Comparison of ENCODE assay signal across 9 mouse cellular contexts in the genomic region with DNA sequence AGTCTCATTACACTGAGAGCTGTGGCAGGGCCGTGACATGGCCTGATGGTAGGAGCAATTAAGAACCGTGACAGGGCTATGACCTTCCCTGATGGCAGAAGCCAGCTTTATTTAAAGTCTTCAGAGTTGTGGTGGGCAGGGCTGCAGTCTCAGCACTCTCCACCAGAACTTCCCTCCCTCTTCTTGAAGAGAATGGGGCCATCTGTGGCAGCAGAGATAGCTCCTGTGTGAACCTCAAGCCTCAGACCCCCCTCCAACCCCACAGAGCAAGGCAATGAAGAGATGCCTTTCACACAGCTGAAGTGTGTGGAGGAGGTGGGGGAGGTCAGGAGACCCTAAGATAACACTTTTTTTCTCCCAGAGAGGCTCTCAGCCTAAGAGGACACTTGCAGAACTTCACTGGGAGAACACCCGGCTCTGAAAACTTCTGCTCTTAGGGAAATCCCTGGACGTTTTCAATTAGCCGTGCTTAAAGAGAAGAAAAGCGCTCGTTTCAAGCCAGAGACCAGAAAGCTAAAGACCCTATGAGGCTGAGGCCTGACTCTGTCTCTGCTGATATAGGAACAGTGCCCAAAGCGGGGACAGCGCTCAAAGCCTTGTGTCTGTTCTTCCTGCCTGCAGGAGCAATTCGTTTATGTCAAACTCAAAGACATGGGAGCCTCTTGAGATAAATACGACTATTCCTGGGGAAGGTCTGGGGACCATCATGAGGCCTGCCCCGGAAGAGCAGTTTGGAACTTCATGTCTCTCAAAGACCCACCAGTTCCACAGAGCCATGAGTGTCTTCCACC. TPM values are rescaled to one million over a fixed set of nuclear protein-coding genes. Genes with fewer than 3 reads are reported as not detected.
A peak's percentile ranks its signal among the peaks of the same experiment; 100 is the strongest.
DNase-seq lines count a peak whose midpoint lies in the region; ATAC-seq lines count a peak whose summit lies in the region.
"Had no signal": no experiment of that assay in that cellular context is flagged by ENCODE, and none has a peak within 500 bp of the region (broad histone marks: within the 10 kb centered on the region; RNA-seq: fewer than 3 reads in every experiment).

No protein-coding gene starts in this region.

- H3K4me2 ChIP-seq in forebrain, embryonic 13.5 days, result no peak overlapping the region

- peaks cover 80% of the 10 kb centered on the region for H3K4me1 ChIP-seq in megakaryocyte, embryonic 14.5 days
- no peaks in the 10 kb centered on the region for H3K4me1 ChIP-seq in forebrain, embryonic 13.5 days

- no peaks in the 10 kb centered on the region for H3K27me3 ChIP-seq in megakaryocyte, embryonic 14.5 days (replicated peaks)
- no peaks in the 10 kb centered on the region for H3K27me3 ChIP-seq in forebrain, embryonic 13.5 days

- ATAC-seq in megakaryocyte, adult 5-6 weeks (ENCODE audit: poor library complexity, severe bottlenecking), result no peak
- ATAC-seq in forebrain, embryonic 13.5 days, result no peak
- ATAC-seq: hindbrain, postnatal 0 days had no signal

- no peak overlapping the region for H3K9ac ChIP-seq in forebrain, embryonic 13.5 days

- 65% methylated on average over 12 of the region's 12 CpGs for WGBS in forebrain, embryonic 13.5 days

- H3K9me3 ChIP-seq in megakaryocyte, embryonic 14.5 days, result no peaks in the 10 kb centered on the region
- H3K9me3 ChIP-seq in forebrain, embryonic 13.5 days (replicated peaks), result no peaks in the 10 kb centered on the region

- H3K36me3 ChIP-seq in megakaryocyte, embryonic 14.5 days (replicated peaks; ENCODE audit: low read length), result peaks cover 72% of the 10 kb centered on the region
- no peaks in the 10 kb centered on the region for H3K36me3 ChIP-seq in forebrain, embryonic 13.5 days (ENCODE audit: poor library complexity, severe bottlenecking)

- peak overlapping the region; percentile 90 for H3K4me3 ChIP-seq in megakaryocyte, embryonic 14.5 days (replicated peaks)
- no peak overlapping the region for H3K4me3 ChIP-seq in forebrain, embryonic 13.5 days

- peak; percentile 38 for DNase-seq in embryo, embryonic 10 days (ENCODE audit: low spot score)
- no peak for DNase-seq in embryo, embryonic 11 days
- peak; percentile 46 for DNase-seq in liver
- DNase-seq in thymus, postnatal 14 days, result peak; percentile 71
- DNase-seq in spleen, postnatal 36 days (ENCODE audit: low spot score in 2 of 2), result no peak

- no peak overlapping the region for H3K27ac ChIP-seq in forebrain, embryonic 13.5 days
- H3K27ac ChIP-seq: hindbrain, postnatal 0 days had no signal

RNA-seq across cellular contexts. Expression of a gene that starts 27.1 kb away (rescaled TPM):
- polyA plus RNA-seq in megakaryocyte, embryonic 14.5 days (2012; ENCODE audit: insufficient read depth, low replicate concordance), result 650 and 1,157 TPM in 2 replicates
- total RNA-seq in megakaryocyte, adult 5-6 weeks (2015), result 155 and 159 TPM in 2 replicates
- 158 and 165 TPM in 2 replicates for total RNA-seq in megakaryocyte, adult 5-6 weeks (2017)
- 10.2 and 11.5 TPM in 2 replicates for polyA plus RNA-seq in forebrain, embryonic 13.5 days (2015; fragmentation: Nextera tagmentation; extraction: Ambion mirVana)

Comparison
In these comparisons a context has a peak if more than half of its experiments do, and no peak if none do; other contexts are left out.
1. DNase-seq: peak in embryo, embryonic 10 days (single experiment), liver (single experiment) and thymus, postnatal 14 days (single experiment); none in embryo, embryonic 11 days (single experiment) and spleen, postnatal 36 days (0 of 2).
2. RNA of a gene that starts 27.1 kb away (polyA plus RNA-seq): 650 to 1,157 TPM in megakaryocyte, embryonic 14.5 days; 10.2 to 11.5 TPM in forebrain, embryonic 13.5 days; every median in the first group is over 10 times any median in the second.